Mouse (Mus musculus): ENCODE measurements around the gene Ptges. TPM values are rescaled to one million over a fixed set of nuclear protein-coding genes. Genes with fewer than 3 reads are reported as not detected.

Gene Ptges
- 0.61 TPM in 1 of 2 replicates, not detected in the other for polyA plus RNA-seq (2012; ENCODE audit: low replicate concordance)

DNA sequence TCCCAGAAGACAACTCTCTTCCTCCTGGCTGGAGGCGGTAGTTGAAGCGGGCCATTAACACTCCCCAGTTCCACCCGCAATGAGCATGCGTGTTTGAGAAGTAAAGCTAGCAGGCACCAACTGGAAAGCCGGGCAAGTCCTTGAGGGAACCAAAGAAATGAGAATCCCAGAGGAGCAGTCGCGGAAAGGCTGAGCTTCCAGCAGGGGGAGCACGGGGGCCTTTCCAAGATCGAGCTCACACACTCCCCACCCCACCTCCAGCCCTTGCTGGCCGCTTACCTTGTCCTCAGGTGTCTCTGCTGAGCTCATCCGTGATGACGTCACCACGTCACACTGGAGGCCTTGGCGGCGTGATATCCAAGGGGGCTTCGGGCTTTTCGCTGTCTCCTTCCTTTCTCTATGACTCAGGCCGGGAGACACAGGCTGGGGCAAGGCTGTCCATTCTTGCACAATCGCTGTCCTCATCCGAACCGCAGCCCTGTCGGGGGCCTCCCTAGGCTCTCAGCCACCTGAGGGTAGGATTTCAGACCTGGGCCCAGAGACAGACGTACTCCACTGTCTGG is at the start of gene Ptges:
TSS of gene Ptges (minus strand) at position 381 of the 563 bp plus-strand sequence.

DNA sequence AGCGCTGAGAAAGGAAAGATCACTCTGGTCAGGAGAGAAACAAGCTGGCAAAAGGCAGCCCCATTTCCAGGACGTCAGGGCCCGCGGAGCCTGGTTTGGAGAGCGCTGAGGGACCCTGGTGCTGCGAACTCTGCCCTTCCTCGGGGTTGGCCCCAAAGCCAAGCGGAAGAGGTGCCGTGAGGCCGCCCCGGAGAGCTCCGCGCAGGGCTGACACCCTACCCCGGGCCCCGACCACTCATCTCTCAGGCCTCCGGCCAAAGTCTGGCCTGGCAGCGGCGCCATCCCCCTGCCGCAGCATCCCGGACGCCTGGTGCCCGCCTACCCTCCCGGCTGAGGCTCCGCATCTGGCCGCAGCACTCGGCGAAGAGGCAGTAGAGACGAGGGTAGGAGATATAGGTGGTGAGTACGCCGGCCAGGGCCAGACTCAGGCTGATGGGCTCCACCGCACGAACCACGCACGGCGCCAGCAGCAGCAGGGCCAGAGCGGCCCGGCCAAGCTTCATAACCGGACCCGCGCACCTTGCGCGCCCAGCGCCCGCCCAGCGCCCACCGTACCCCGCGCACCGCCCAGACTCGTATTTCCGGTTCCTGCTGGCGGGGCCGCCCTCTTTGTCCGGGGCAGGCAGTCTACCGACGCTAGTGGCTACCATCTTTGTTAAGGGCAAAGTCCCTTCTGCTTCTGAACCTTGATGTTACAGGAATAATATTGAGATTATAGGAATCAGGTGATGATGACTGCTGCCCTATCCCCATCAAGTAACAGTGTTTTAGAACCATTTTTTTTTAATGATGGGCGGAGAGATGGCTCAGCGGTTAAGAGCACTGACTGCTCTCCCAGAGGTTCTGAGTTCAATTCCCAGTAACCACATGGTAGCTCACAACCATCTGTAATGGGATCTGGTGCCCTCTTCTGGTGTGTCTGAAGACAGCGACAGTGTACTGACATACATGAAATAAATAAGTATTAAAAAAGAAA is 38.0 kb upstream of the Ptges start, which contains the start of gene Tor1a:
TSS of gene Tor1a (minus strand) at position 582 of the 976 bp plus-strand sequence.

DNA sequence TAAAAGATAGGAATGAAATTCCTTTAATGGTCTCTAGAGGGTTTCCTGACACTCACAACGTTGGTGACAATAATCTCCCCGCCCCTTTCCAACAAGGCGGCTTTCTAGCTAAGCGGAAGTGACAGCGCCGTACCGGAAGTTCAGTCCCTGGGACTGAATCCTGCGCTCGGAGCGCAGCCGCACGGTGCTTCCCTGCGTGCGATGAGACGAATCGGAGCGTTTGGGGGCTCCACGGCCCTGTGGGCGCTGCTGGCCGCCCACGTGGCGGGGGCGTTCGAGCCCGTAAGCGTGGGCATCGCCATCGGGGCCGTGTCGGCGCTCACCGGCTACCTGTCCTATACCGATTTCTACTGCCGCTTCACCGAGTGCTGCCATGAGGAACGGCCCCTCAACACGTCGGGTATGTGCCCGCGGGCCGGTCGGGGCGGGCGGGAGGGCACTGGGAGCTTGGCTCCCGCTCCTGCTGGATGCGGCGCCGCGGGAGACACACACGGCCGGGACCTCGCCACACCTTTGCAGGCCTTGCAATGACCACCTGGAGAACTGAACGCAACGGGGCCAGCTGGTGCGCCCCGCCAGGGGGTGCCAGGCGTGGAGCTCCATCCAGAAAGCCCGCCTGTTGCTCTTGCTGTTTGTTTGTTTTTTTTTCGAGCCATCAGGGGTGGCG is 23.3 kb upstream of the Ptges start, which contains the start of gene Tor1b:
TSS of gene Tor1b (plus strand) at position 136 of the 667 bp plus-strand sequence.

Other genes starting within 250 kb of the Ptges start
- gene 1700001O22Rik, start 126.2 kb downstream of the Ptges start, polyA plus RNA-seq (2012; ENCODE audit: low replicate concordance), result 0.61 TPM in 1 of 2 replicates, not detected in the other
- 26.3 and 33.7 TPM in 2 replicates for gene Ntmt1, start 122.0 kb downstream of the Ptges start, polyA plus RNA-seq (2012; ENCODE audit: low replicate concordance)
- 23.0 and 54.9 TPM in 2 replicates for gene Asb6, start 99.5 kb downstream of the Ptges start, polyA plus RNA-seq (2012; ENCODE audit: low replicate concordance)
- 0.45 and 0.87 TPM in 2 replicates for gene Prrx2, start 94.9 kb downstream of the Ptges start, polyA plus RNA-seq (2012; ENCODE audit: low replicate concordance)
- gene Tor1b, start 23.1 kb upstream of the Ptges start, polyA plus RNA-seq (2012; ENCODE audit: low replicate concordance), result 25.1 and 38.2 TPM in 2 replicates
- gene Tor1a, start 38.1 kb upstream of the Ptges start, polyA plus RNA-seq (2012; ENCODE audit: low replicate concordance), result 213 and 219 TPM in 2 replicates
- gene BC005624, start 52.3 kb upstream of the Ptges start, polyA plus RNA-seq (2012; ENCODE audit: low replicate concordance), result 4.8 and 9.4 TPM in 2 replicates
- gene Usp20, start 52.4 kb upstream of the Ptges start, polyA plus RNA-seq (2012; ENCODE audit: low replicate concordance), result 4.3 and 27.3 TPM in 2 replicates
- gene Fnbp1, start 212.1 kb upstream of the Ptges start, polyA plus RNA-seq (2012; ENCODE audit: low replicate concordance), result 48.7 and 50.8 TPM in 2 replicates
- gene Gpr107, start 222.5 kb upstream of the Ptges start, polyA plus RNA-seq (2012; ENCODE audit: low replicate concordance), result 7.0 and 9.2 TPM in 2 replicates

Data from leukemia stem cell, adult 10-12 weeks (primary cell).